Mouse (Mus musculus) erythroblast, embryonic 14.5 days (primary cell): ENCODE measurements around the gene Plcb4.

Experiments used
- GATA1 ChIP-seq: IDR thresholded peaks from 2 replicates; pipeline ENCODE4 v1.6.1; 2012; ENCODE audit warnings: low read length, inconsistent platforms, mixed read lengths
- TAL1 ChIP-seq: IDR thresholded peaks from 3 replicates; pipeline ENCODE4 v1.6.1; 2012; ENCODE audit warnings: low read length, inconsistent platforms, mixed read lengths

DNA sequence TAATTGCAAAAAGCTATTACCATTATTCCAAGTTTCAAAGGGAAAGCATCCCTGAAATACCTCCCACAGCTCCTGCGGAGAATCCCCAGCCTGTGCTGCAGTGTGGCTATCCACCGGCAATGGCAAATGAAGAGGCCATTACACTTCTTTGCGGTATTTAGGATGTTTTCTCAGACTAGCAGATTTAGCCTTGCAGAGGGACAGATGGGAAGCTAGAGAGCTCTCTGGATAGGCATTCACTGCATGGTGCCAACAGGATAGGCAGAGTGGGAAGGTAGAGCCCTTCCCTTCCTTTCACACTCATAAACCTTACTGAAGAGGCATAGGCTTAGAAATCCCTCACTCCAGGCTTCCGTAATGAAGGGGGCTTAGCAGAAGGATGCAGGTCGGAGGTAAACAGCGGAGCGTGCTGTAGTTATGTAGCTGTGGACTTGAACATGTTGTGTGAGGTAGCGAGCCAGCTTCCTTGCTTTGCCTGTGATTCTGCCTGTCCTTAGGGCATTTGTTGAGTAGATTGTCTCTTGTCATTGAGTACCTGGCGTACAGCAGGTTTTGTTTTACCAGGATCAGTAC lies 144.2 kb downstream of the Plcb4 start:
- TF ChIP-seq TAL1 (no peak), GATA1 (no peak)
